Mouse (Mus musculus) spleen, adult 12 weeks (tissue): ENCODE measurements around the gene Apoc1.
A peak's percentile ranks its signal among the peaks of the same experiment; 100 is the strongest.

Experiments
- DNase-seq: peaks from one replicate; pipeline ENCODE4 v3.0.0; 2022; ENCODE audit warnings: low spot score

Gene Apoc1

DNA sequence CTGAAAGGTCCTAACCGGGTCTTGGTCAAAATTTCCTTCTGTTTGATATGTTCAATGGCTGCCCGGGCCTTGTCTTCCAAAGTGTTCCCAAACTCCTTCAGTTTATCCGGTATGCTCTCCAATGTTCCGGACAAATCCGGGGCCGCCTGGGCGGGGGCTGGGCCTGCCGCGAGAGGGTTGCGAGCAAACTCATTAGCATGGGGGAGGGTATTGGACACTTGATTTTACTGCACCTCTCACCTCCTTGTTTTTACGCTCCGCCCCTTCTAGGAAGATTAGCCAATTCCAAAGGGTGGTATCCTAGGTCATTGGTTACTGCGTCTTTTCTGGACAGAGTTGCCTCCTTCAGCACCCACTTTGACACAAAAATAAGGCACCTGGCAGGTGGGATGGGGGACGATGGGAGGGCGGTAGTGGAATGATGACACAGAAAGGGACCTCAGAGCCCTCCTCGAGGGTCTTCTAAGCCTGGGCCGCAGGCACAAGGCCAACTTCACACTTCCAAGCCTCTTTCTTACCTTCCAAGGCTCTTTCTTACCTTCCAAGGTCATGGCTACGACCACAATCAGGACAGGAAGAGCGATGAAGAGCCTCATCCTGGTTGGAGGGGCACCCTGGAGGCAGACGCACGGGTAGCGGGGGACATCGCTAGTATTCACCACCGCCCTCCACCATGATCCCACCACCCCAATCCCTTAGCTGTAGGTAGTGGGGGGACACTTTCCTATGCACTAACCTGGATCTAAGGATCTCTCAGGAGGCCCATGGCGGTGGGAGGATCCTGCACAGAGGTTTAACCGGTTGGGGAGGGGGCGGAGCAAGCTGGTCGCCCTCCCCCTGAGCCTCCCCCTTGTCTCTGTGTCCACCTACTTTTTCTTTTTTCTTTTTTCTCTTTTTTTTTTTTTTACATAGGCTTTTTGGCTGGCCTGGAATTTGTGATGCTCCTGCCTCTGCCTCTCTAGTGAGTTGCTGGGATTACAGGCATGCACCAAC lies at the start of gene Apoc1:
TSS of gene Apoc1 (minus strand) at position 788 of the 993 bp plus-strand sequence.
- DNase-seq = no peak

DNA sequence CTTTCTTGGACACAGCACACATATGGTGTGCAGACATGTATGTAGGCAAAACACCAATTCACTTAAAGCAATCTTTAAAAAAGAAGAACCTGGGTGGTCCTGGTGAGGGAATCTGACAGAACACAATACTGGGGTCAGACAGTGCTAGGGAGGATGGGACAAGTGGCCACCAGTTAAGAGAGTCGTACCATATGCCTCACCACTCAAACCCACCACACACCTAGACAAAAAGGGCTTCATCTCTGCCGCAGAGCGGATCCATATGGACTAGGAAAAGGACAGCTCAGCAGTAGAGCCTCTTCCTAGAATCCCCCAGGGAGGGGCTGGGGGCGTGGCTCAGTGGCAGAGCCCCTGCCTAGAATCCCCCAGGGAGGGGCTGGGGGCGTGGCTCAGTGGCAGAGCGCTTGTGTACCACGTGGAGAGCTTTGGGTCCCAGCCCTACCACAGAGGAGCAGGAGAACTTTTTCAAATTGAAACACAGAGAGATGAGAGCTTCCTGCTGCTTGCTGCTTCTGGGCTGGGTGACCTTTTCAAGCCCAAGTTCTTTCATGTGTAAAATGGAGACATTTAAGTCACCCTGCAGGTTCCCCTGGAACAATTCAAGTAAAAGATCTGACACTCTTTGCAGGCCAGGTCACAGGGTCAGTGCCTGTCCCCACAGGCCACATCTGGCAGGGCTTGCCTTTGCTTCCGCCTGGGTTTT lies 49.0 kb upstream of the Apoc1 start:
- DNase-seq = no peak

DNA sequence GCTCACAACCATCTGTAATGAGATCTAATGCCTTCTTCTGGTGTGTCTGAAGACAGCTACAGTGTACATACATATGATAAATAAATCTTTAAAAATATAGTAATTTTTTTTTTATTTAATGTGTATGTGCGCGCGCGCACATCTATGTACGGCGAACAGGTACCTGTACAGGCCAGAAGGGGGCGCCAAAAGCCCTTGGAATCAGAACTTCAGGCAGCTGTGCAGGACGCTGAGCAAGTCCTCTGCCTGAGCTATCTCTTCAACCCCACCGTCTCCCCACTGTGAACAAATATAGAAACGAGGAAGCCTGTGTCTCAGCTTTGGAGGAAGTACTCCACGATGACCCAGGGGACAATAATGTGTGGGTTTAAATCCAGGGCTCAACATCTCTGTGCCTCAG lies 47.8 kb upstream of the Apoc1 start:
- no peak for DNase-seq

DNA sequence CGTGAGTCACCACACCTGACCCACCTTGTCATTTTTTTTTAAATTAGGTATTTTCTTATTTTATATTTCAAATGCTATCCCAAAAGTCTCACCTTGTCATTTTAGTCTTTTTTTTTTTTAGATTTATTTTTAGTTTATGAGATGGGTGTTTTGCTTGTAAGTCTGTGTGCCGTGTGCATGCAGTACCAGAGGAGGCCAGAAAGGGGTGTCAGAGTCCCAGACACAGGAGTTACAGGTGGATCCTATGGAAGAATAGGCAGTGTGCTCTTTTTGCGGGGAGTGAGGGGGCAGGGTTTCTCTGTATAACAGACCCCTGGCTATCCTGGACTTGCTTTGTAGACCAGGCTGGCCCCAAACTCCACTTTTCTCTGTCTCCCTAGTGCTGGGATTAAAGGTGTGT lies 46.3 kb upstream of the Apoc1 start:
- no peak for DNase-seq

DNA sequence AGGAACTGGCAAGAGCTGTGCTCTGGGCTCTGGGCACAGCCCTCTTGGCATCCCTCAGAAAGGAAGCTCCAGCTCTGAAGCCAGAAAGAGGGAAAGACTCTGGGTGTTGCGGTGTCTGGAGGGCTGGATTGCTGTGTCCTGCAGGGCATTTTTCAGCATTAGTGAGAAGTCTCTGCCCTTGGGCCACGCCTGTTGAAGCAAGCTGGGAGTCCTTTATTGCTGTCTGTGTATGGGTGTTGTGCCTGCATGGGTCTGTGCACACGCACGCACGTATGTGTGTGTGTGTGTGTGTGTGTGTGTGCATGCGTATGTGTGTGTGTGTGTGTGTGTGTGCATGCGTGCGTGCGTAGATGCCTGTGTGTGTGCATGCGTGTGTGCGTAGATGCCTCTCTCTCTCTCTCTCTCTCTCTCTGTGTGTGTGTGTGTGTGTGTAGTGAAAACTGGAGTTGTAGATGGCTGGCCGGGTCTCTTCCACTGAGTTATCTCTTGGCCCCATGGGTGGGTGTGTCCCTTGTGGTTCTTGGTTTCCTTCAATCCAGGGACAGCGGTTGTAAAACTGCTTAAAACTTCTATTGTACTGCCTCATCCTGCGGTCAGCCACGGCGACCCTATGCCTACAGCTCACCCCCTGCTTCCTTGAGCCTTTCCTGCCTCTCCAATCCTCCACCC lies 44.1 kb upstream of the Apoc1 start:
- DNase-seq = no peak

DNA sequence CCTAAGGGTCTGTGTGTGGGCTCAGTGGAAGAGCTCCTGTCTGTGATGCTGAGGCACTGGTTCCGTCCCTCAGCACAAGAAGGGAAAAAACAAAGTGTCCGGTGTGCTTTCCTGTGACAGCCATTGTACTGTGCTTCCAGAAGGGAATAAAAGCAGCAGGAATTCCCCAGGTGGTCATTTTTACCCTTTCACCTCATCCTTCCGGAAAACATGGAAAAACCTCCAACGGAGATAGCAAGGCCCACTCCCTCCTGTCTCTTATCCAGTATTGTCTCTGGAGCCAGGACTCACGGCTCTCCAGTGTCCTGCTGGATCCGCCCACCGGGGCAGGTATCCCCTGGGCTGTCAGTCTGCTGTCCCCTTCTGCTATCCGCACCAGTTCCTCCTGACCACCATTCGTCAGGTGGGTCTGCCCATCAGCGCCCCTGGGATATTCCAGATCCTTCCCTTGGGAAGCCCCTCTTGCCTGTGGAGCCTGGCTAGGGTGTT lies 41.8 kb upstream of the Apoc1 start:
- DNase-seq = no peak

DNA sequence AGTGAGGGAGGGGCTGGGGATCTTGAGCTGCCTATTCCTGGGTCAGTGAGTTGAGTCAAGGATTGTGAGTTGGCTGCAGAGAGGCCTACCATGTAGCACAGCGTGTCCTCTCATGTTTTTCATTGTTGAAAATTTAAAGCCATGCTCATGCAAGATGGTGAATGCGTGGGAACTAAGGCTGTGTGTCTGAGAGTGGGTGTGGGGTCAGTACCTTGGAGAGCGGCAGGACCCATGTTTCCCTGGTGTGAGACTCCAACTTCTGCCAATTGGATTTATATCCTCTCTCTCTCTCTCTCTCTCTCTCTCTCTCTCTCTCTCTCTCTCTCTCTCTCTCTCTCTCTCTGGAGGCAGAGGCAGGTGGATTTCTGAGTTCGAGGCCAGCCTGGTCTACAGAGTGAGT lies 34.1 kb upstream of the Apoc1 start:
- DNase-seq = no peak

DNA sequence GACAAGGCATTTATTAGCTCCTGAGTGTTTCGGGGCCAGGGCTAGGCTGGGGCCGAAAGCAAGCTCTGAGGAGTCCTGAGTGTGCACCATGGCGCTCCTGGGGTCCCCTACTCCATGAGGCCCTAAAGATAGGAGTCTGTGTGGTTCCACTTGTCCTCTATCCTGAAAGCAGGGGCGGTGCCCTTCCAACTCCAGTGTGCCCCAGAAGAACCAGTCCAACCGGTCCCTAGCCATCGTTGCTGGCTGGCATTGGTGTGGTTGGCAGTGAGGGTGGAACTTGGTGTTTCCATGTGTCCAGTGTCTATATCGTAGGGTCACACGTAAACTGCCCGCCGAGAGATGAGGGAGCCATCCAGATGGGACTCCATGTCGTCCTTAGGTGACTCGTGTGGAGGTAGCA lies 31.7 kb upstream of the Apoc1 start:
- DNase-seq = no peak

DNA sequence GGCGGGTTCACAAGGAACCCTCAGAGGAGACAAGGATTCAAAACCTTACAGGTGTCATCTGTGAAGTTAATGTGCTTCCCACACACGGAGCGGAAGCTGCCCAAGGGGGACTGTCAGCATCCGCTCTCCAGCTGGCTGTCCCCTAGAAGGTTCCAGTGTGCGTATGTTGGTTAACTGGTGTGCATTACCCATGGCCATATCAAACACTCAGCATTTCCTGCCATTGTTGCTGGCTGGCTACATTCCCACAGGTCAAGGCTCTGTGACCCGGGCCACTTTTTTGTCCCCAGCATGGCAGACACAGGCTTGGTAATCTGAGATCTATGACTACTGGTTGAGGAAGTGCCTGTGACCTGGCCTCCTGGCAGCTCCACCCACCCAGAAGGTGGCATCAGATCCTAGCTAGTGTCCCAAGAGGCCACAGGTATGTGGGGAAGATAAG lies 30.3 kb upstream of the Apoc1 start:
- no peak for DNase-seq

DNA sequence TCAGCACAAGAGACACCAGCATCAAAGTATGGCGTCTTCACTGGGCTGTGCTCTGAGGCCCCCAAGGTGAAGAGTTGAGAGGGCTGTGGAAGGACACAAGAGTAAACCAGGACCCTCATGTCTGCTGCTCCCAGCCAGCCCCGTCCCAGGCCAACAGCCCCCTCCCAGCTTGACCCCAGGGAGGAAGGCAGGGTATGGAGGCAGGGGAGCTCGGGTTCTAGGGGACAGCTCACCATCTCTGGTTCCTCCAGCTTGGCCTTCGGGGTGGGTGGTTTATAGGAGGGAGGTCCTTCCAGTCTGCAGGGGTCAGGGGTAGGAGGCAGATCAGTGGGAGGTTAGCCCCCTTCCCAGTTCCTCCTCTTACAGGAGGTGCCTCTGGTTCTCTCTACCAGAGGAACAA lies 26.7 kb upstream of the Apoc1 start:
- no peak for DNase-seq

DNA sequence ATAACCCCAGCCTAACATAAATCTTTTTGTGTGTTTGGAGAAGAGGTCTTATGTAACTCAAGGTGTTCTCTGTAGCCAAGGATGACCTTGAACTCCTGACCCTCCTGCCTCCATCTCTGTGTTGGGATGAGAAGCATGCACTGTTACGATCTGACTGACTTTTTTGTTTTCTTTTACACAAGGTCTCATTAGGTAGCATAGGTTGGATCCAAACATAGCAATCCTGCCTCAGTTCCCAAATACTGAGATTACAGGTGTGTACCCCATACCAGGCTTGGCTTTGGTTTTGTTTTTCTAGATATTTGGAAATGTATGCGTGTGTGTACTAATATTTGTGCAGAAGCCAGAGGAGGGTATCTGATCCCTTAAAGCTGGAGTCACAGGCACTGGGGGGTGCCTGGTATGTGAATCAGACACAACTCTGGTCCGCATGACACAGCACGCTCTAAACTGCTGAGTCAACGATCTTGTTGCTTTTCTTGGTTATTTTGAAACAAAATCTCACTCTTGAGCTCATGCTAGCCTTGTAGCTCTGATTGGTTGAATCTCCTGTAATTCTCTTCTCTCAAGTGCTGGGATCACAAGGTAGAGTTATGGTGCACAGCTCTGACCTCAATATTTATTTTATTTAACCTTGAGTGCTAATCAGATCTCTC lies 26.0 kb upstream of the Apoc1 start:
- no peak for DNase-seq

DNA sequence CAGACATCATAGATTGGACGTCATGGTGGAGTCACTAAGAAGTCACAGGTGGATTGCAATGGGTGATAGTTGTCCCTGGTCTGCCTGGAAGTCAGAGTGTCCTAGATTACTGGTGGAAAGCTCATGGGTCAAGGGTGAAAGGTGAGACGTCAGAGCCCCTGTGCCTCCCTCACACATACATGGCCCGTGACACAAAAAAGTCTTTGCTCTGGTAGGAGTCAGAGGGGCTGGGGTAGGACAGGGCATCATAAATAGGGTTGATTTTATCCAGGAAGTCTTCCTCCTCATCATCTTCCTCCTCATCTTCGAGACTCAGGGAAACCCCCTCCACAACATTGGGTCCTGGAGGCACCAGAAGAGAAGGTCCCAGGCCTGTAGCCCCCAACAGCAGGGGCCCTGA lies 24.9 kb upstream of the Apoc1 start:
- DNase-seq = no peak

DNA sequence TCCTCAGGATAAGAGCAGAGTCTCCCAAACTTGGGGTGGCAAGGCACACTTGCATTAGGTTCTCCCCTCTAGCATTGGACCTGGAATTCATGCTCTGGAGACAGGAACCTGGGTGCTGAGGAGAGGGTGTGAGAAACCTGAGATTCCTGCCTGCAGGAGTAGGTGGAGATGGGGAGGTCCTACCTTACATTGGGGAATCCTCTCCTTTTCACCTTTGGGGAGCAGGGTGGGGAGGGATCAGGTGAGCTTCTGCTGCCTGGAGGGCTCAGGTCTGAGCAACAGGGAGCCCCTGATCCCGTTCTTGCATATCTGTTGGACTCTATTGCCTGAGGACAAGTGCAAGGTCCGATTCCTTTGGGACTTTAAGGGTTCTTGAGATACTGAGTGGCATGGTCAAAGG lies 24.4 kb upstream of the Apoc1 start:
- DNase-seq = no peak

DNA sequence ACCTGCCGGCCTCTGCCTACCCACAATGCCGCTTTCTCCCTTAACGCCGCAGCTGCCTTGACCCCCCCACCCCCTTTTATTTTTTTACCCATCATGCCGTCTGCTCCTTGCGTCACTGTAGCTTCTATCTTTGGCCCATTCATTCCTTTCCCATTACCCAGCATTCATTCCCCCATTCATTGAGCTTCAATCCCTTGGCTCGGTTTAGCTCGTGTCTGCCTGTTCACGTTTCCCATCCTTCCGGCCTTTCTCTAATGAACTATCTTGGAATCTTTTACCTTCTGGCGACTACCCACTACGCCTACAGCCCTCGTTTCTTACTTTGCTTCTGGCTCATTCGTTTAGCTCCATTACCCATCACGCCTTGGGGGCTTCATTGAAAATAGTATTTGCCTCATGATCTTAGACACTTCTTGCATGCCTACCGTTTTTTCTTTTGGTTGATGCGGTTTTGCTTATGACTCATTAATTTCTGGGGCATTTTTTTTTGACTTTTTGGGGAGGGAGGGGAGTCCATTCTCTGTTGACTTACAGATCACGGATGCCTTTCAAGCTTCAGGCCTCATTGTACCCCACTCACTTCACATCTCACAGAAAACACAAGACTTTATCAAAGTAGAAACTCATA lies 23.7 kb upstream of the Apoc1 start:
- no peak for DNase-seq

DNA sequence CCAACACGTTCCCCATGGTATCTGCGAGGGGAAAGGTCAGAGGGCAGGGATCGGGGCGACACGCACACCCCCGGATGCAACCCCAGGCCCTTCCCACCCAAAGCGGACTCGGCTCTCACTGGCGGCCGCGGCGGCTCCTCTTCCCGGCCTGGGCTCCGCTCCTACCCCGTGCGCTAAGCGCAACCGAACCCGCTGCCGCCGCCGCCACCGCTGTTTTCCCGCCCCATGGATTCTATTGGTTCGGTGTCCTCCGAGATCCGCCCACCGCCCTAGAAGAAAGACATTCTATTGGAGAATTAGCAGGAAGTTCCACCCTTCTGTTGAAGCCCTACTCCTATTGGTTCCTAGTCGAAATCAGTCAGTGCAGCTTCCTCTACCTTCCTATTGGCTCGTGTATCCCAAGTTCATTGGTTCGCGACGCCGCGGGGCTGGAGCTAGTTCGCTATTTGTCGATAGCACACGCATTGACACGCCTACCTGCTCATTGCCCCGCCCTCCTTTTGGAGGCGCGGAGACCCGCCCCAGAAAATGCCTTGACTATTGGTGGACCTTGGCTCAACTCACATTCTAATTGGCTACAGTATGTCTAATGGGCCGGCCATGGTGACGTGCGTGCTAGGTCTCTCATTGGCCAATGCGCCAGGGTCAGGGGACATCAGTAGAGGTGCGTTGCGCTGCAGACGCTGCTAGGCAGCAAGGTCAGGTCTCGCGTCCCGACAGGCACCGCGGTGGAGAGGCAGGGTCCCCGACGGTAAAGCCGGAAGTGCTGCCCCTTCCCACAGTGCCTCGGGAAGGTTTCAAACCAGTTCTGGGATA lies 23.0 kb upstream of the Apoc1 start, which contains the start of gene Tomm40:
TSS of gene Tomm40 (minus strand) at position 200 of the 816 bp plus-strand sequence.
- DNase-seq = peak; percentile 99

DNA sequence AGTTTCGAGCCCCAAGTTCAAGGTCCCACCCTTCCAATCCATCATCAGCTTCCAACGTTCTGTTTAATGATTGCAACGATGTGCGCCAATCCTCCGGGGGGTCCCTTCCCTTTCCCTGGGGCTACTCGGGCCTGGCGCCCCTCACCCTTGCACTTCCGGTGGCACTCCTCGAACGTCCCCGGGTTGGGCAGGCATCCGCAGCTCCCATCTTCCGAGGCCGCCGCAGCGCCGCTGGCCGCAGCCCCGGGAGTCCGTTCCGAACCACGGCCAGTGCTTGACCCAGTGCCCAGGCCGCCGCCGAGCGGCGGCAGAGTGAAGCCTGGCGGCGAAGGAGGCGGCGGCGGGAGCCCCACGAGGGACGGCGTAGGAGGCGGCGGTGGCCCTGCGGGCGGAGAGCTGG lies 22.4 kb upstream of the Apoc1 start:
- DNase-seq = no peak

DNA sequence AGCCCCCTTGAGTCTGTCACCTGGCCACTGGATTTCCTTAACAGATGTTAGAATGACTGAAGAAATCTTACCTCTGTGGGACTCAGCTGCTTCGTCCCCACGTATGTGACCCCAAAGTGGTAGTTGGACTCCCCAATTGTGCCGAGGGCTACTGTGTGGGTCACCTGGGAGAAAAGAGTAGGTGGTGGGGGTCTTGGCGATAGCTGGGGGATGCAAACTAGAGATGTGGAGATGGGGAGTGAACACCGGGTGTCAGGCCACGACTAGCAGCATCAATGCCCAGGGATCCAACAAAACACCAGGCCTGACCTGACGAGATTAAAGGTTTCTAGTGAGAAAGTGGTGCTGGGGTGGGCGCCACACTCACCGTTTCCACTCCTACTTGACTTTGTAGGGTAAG lies 21.1 kb upstream of the Apoc1 start:
- no peak for DNase-seq

DNA sequence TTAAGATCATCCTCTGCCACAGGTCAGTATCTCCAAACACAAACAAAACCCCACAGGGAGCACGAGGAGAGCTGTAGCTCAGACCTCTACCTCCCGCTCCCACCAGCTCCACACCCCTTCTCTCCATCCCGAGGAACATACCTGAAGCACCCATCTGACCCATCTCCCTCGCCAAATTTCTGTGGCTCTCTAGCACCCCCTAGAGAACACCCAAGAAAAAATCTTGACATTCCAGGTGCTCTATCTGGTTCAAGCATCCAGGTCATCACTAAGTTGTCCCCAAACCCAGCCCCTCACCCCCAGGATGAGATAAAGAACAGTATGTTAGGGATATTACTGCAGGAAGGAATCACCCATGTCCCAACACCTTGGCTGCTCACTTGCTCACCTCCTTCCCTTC lies 20.7 kb upstream of the Apoc1 start:
- no peak for DNase-seq

DNA sequence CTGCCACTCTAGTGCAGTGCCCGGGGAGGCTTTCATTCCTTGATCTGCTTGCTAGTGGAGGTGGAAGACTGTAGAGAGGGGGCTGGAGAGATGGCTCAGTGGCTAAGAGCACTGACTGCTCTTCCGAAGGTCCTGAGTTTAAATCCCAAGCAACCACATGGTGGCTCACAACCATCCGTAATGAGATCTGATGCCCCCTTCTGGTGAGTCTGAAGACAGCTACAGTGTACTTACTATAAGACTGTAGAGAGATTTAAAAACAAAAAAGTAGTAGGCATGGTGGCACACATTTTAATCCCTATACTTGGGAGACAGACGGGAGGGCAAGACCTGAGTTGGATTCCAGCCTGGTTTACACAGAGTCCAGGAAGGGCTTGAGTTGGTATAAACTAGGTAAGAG lies 20.0 kb upstream of the Apoc1 start:
- DNase-seq = no peak

DNA sequence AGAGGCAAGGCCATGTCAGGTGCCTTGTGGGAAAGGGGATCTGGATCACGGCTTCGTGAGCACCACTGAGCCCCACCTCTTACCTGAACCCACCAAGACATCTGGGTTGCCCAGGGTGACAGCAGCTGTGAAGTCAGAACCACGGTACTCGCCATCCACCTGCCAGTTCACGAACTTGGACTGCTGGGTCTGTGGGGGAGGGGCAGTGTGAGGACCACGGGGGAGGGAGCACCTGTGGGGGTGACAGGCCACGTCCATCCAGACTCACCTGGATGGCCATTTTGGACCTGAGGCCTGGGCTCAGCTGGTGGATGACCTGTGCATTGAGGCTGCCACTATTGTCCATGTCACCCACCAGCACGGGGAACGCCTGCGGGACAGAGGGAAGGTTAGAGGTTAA lies 18.2 kb upstream of the Apoc1 start:
- no peak for DNase-seq

DNA sequence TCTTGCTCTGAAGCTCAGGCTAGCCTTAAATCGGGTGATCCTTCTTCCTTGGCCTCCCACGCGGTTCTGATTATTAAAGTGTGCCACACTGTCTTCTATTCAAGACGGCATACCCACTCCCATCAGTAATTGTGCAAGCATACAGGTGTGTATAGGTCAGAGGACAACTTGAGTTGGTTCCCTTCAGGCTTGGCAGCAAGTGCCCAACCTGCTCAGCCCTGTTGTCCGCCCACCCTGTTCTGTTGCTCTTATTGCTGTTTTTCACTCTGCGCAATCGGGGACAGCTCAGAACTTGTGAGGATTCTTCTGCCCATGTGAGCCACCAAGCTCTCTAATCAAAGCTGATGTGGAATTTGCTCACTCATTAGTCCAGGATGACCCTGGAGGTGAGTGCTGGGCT lies 12.8 kb upstream of the Apoc1 start:
- no peak for DNase-seq
